Mouse (Mus musculus): ENCODE data around the gene Pitpna. TPM values are rescaled to one million over a fixed set of nuclear protein-coding genes. Genes with fewer than 3 reads are reported as not detected.

Pitpna gene
- total RNA-seq, 2 experiments from 2014 or later = 33.4 to 39.8 TPM

- peak; percentile 49 for ATAC-seq (replicated peaks; ENCODE audit: low FRiP score, poor library complexity, severe bottlenecking)
These were observed 66.0 kb downstream of the Pitpna start for GRCm38 (mm10) chr11:75653781-75654470.

GRCm38 (mm10) chr11:75654471-75655390, 66.8 kb downstream of the Pitpna start:
- ATAC-seq (replicated peaks; ENCODE audit: low FRiP score, poor library complexity, severe bottlenecking) = peak; percentile 8

DNA sequence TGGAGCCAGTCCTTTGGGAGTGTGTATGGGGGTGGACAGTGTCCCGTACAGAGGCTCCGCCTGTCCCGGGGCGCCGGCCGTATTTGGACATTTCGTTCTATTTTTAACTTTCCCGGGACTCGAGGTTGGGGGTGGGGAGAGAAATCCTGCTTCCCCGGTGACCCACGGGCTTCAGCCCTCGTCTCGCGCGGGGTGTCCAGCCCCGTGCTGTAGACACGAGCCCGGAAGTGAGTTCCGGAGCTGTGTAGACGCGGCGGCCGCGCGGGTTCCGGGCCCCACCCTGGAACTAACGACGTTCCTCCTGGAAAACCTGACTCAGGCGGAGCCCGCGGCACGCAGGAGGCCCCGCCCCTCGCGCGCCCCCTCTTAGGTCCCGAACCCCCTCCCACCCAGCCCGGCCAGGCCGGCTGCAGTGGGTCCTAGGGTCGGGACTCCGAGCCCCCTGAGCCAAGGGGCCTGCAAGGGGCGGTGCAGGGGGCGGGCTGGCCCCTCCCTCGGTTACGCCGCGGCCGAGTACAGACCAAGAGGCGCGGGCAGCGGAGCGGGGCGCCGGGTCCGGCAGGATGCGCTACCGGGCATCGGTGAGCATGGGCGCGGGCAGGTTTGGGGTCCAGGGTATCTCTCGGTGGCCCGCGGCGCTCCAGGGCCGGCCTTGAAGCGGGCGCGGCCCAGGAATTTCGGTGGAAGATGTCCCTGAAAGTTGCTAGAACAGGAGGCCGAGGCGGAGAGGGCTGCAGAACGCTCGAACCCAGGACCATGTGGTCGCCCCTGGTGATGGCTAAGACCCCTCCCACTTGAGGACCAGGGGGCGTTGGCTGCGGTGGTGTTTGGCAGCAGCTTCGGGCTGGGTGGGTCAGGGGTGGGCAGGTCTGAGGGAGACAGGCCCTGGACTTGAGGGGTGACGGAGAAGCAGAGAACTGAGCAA, 68.0 kb downstream of the Pitpna start:
- peak; percentile 35 for ATAC-seq (replicated peaks; ENCODE audit: low FRiP score, poor library complexity, severe bottlenecking)

DNA sequence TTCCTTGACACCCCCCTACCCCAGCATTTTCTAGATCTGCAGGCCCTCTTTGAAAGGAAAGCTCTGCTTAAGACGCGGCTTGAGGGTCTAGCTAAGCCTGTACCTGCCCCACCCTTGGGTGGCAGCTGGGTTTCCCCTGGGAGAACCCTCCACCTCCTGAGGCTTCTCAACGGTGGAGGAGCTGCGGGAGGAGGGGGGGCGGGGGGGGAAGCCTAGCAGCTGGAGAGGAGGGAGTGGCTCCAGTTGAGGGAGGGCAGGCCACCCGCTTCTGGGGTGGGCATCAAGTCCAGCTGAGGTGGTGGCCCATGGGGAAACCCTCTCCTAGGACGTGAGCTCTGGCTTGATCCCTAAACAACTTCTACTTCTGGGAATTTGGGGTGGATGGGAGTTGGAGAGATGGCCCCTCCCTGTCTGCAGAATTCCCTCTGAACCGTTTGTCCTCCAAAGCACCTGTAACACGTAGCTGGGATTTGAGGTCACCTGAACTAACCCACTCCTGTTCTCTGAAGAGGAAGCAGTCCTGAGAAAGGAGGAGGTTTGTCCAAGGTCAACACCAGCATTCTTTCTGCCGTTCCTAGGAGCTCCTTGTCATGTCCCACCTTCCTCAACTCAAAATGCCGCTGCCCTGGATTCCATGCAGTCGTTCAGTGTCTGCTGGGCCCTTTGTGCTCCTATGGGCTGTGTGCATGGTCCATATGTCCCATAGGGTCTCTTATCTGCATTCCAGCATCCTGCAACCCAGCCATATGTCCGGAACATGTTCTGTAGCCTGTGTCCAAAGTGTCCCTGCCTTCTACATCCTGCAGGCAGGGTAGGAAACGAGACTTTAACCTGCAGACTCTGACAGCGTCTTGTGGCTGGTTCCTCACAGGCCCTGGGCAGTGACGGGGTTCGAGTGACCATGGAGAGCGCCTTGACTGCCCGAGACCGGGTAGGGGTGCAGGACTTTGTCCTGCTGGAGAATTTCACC, 69.0 kb downstream of the Pitpna start:
- ATAC-seq (replicated peaks; ENCODE audit: low FRiP score, poor library complexity, severe bottlenecking) = no peak

DNA sequence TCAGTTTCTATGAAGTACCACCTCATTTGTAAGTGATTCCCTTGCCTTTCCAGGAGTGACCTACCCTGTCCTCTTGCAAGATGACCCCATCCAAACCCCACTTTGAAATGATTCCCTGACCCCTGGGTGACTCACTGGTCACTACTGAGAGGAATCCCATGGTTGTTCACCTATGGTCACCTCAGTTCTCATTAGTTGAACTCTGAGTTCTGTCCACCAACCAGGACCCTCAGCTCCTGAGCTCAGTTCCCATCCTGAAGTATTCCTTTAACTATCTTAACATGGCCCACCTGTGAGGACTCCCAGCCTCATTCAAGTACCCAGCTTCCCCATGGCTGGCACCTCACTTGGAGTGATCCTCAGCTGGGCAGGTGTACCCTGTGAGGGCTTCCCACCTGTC, 69.9 kb downstream of the Pitpna start:
- ATAC-seq (replicated peaks; ENCODE audit: low FRiP score, poor library complexity, severe bottlenecking) = no peak

GRCm38 (mm10) chr11:75658311-75658710, 70.4 kb downstream of the Pitpna start:
- ATAC-seq (replicated peaks; ENCODE audit: low FRiP score, poor library complexity, severe bottlenecking) = no peak

GRCm38 (mm10) chr11:75658996-75659750, 71.3 kb downstream of the Pitpna start:
- no peak for ATAC-seq (replicated peaks; ENCODE audit: low FRiP score, poor library complexity, severe bottlenecking)

- no peak for ATAC-seq (replicated peaks; ENCODE audit: low FRiP score, poor library complexity, severe bottlenecking)
These were observed 72.2 kb downstream of the Pitpna start for GRCm38 (mm10) chr11:75660081-75660590.

DNA sequence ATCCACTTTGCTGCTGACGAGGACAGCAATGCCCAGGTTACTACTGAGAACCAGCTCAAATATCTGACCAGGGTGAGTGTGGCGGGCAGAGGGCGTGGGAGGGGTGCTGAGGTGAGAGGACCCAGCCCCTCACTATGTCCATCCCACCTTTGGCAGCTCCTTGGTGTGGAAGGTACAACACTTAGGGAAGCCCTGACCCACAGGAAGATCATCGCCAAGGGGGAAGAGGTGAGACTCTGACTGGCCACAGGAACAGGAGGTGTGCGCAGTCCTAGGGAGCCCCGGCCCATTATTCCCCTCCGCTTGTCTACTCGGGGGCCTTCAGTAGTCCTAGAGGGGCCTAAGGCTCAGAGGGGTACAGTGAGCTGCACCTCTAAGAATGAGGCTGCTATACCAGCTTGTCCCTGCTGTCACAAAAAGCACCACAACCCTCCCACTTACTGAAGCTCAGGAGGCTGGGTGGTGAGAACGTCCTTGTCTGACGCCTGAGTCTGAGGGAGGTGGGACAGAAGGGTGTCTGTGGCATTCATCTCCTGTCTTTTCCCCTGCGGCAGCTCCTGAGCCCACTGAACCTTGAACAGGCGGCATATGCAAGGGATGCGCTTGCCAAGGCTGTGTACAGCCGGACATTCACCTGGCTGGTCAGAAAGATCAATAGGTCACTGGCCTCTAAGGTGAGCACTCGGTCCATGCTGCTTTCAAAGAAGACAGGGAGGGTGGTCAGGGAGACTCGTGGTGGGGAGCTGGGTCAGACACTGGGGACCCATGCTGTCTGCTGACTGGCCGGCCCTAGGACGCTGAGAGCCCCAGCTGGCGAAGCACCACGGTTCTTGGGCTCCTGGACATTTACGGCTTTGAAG, 73.3 kb downstream of the Pitpna start:
- no peak for ATAC-seq (replicated peaks; ENCODE audit: low FRiP score, poor library complexity, severe bottlenecking)

DNA sequence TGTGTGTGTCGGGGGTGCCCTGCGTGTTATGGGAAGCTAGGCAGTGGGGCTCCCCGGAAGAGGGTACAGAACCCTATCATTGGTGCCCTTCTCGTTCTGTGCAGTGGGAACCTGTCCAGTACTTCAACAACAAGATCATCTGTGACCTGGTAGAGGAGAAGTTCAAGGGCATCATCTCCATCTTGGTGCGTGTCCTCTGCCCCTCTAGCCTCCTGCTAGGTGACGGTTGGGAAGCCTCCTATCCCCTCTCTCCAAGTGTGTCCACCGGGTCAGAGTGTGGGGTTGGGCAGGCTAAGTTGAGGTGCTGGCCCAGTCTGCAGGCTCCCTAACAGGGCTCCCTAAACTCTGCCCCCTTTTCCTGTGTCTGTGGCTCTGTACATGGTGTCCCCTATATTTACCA, 74.2 kb downstream of the Pitpna start:
- ATAC-seq (replicated peaks; ENCODE audit: low FRiP score, poor library complexity, severe bottlenecking) = no peak

- ATAC-seq (replicated peaks; ENCODE audit: low FRiP score, poor library complexity, severe bottlenecking) = no peak
These were observed 78.4 kb downstream of the Pitpna start for GRCm38 (mm10) chr11:75666296-75666695.

- no peak for ATAC-seq (replicated peaks; ENCODE audit: low FRiP score, poor library complexity, severe bottlenecking)
These were observed 80.7 kb downstream of the Pitpna start for GRCm38 (mm10) chr11:75668621-75669020.

DNA sequence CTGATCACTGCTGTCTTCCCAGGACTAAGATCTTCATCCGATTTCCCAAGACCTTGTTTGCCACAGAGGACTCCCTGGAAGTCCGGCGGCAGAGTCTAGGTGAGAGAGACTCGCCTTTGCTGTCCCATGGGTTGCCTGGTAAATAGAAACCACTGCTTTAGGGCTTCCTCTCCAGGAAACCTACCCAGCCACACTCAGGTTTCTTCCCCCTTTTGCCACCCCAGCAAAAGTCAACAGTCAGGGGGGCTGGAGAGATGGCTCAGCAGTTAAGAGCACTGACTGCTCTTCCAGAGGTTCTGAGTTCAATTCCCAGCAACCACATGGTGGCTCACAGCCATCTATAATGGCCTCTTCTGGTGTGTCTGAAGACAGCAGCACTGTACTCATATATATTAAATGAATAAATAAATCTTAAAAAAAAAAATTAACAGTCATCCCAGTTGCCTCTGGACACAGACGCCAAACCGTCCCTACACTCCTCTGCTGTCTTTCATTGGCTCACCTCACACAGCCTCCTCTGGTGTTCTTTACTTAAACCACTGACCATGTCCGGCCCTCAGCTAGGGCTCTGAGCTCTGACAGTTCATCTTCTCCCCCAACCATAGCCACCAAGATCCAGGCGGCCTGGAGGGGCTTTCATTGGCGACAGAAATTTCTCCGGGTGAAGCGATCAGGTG, 81.4 kb downstream of the Pitpna start:
- ATAC-seq (replicated peaks; ENCODE audit: low FRiP score, poor library complexity, severe bottlenecking) = no peak

DNA sequence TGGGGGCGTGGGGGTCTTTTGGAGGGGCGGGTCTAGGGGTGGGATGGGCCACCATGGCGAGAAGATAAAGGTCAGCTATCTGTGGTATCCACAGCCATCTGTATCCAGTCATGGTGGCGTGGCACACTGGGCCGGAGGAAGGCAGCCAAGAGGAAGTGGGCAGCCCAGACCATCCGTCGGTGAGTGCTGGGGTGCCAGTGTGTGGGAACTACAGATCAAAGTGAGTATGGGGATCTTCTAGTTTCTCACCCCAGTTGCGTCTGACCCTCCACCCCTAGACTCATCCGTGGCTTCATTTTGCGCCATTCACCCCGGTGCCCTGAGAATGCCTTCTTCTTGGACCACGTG, 81.9 kb downstream of the Pitpna start:
- ATAC-seq (replicated peaks; ENCODE audit: low FRiP score, poor library complexity, severe bottlenecking) = no peak

- no peak for ATAC-seq (replicated peaks; ENCODE audit: low FRiP score, poor library complexity, severe bottlenecking)
These were observed 83.7 kb downstream of the Pitpna start for GRCm38 (mm10) chr11:75671426-75672180.

- no peak for ATAC-seq (replicated peaks; ENCODE audit: low FRiP score, poor library complexity, severe bottlenecking)
These were observed 85.5 kb downstream of the Pitpna start for GRCm38 (mm10) chr11:75673411-75673810.

All from erythroid progenitor cell, adult 5-6 weeks (primary cell).